Mouse (Mus musculus): ENCODE results near the gene Wfdc1.

Gene Wfdc1

DNA sequence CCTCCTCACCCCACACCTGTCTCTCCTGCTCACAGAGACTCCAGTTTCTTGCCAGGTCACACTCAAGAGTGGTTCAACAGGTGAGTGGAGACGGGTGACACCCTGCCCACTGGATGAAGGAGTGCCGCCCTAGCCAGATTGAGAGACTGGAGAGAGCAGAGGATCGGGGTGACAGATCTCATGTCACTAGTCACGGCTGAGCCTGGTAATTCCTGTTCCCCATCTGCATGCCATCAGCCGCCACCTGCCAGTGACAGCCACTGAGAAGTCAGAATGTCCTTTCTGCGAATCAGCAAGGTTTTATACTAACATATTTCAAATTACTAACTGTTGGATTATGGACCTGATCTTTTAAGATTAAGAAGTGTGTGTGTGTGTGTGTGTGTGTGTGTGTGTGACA lies 24.4 kb downstream of the Wfdc1 start:
- DNase-seq (ENCODE audit: extremely low spot score), result no peak

DNA sequence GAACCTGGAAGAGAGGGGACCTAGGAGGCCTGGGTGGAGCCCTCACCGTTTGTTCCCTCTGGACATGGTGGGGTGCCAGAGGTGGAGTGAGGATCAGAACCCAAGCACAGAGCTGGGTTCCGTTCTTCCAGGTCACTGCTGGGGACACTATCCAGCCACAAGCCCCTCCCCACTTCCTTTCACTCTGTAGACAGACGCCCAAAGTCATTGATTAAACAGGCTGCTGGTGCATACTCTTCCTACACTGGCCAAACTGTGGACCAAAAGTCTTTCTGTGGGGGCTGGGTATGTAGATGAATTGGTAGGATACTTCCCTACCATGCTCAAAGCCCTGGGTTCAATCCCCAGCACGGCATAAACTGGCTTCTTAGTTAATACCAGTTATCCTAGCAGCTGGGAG lies 25.8 kb downstream of the Wfdc1 start:
- DNase-seq (ENCODE audit: extremely low spot score), result no peak

DNA sequence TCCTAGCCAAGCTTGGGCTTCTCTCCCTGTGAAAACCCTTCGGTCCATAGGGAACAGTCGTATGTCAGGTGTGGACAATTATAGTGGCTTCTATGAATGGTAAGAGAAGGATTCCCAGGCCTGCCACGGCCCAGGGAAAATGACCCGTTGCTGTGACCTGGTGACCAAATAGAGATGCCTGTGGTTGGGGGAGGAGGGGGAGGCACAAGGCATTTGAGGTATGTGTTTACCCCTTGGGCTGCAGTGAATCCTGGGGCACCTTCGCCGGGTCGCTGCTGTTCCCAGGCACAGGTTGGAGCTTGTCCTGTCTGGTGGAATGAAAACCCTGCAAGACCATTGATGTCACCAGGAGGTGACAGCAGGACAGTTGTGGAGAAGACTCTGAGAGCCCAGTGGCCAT lies 28.5 kb downstream of the Wfdc1 start:
- DNase-seq (ENCODE audit: extremely low spot score), result no peak

DNA sequence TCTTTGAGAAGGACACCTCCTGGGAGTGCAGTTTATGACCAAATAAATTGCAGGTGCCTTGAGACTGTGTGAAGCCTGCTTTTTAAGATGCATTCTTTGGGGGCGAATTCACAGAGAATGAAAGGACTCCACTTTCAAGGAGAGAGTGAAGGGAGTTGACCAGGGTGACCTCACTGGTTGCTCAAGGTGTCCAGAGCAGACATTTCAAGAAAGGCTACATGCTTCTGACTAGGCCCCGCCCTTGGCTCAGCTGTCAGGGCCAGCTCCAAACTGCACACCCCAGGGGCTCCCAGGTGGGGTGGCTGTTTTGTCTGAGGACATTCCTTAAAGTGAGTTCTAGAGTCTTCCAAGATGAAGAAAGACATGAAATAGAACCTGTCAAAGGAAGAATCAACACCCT lies 31.0 kb downstream of the Wfdc1 start:
- DNase-seq (ENCODE audit: extremely low spot score), result no peak

DNA sequence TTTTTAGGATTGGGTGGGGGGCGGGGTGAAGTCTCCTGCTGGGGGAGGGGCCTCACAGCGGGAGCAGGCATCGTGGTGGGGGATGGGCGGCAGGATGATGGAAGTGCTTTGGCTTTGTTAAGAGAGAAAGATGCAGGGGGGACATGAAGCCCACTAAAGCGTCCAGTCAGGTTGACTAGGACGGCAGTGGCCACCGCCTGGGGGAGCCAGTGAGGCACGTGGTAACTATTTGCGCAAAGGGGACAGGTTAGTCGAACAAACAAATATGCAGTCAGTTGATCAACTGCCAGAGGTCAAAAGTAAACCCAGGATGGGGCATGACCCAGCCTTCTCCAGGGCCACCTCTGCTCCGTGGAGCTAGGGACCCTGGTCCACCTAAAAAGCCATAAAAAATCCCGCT lies 32.8 kb downstream of the Wfdc1 start:
- DNase-seq (ENCODE audit: extremely low spot score), result peak; percentile 58

DNA sequence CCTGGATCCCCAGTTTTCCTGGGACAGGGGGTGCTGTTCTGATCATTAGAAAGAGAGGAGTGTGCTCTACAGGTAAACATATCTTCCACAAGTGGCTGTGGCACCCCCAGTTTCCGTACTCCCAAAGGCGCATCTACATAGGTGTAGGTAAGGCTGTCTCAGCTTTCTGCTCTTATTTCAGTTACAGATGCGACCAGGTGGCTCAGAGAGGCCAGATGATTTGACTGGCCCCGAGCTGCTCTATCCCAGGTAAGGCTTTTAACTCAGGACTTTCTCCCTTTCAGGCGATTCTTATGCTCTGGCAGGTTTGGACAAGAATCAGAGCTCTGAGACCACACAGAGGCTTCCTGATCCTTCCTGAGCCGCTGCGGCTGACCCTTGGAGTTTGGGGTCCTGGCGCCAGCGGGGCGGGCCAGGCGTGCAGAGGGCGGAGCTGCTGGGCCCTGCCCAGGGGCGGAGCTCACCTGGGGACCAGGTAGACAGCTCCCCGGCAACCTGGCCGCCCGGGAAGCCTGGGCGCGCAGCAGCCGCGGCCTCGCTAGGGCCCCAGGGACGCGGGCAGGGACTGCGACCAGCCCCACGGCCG lies 33.5 kb downstream of the Wfdc1 start, which contains the start of gene Atp2c2:
Gene Atp2c2, plus strand, starts transcription at position 461 of the 586 bp plus-strand sequence.
- DNase-seq (ENCODE audit: extremely low spot score), result no peak

DNA sequence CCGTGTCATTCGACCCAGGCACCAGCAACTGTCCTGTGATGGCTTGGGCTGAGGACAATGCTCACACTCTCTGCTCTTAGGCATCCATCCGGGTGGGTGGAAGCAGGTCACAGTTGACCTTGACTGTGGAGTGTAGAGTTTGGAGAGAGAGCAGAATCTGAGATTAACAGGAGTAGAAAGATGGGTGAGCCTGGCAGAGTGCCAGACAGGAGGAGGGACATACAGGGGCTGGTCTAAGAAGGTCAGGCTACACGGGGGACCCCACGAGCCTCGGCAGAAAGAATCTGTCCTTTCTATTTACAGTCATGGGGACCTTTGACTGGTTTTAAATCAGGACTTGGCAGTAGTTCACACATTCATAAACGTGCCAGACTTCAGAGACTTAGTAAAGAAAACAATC lies 36.8 kb downstream of the Wfdc1 start:
- no peak for DNase-seq (ENCODE audit: extremely low spot score)

DNA sequence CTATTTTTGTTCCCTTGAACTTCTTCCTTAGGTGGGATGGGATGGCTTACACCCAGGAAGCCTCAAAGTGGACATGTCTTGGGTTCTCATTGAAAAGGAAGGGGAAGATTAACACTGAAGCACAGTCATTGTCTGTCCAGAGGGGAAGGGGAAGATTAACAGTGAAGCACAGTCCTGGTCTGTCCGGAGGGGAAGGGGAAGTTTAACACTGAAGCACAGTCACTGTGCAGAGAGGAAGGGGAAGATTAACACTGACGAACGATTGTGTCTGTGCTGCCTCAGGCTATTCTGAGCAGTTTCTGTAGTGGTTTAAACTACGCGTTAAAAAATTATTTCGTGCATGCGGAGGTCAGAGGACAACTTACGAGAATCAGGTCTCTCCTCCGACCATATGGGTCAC lies 41.0 kb downstream of the Wfdc1 start:
- no peak for DNase-seq (ENCODE audit: extremely low spot score)

DNA sequence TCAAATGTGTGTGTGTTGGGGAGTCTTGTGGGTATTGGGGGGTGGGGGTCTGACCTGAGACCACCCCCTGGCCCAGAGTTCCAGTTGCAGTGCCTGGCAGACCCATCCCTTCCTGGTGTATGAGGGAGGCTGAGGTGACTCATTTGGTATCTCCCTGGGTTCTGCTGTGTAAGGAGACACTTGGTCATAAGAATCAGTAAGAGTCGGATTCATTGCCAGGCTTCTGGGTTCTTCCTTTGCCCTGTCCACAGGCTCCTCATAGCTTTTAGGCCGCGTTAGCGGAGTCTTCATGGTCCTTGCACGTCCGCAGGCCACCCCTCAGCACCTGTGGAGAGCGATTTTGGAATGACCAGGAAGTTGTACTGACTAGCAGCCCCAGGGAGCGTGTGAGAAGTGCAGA lies 42.3 kb downstream of the Wfdc1 start:
- DNase-seq (ENCODE audit: extremely low spot score), result no peak

DNA sequence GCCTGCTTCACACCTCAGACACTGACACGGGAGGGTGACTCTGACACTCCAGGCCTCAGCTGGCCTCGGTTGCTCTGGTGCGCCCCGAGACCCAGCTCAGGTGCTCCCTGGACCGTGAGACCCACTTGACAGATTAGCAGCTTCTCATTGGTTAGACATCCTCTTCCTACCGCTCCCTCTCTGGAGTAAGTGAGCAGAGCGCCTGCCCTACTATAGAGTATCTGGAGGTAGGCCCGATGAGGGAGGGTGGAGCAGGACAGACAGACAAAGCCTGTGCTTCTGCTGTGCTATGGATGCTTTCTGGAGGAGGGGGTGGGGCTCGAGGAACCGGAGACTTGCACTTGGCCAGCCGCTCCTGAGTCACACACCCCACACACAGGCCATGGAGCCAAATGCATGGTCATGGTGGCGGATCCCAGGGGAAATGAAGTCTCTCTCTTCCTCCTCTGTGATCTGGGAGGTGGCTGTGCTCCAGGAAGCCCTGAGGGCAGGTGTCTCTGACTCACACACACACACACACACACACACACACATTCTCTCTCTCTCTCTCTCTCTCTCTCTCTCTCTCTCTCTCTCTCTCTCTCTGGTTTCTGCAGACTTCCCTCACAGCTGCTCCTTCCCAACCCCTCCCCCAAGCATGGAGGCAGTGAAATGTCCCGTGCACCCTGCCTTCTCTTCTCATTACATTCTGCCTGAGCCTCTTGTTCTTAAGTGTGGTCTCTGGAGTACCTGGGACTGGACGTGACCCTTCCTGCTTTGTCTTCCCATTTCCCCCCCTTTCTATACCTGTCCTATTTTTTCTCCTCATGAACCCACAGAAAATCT lies 42.9 kb downstream of the Wfdc1 start:
- no peak for DNase-seq (ENCODE audit: extremely low spot score)

DNA sequence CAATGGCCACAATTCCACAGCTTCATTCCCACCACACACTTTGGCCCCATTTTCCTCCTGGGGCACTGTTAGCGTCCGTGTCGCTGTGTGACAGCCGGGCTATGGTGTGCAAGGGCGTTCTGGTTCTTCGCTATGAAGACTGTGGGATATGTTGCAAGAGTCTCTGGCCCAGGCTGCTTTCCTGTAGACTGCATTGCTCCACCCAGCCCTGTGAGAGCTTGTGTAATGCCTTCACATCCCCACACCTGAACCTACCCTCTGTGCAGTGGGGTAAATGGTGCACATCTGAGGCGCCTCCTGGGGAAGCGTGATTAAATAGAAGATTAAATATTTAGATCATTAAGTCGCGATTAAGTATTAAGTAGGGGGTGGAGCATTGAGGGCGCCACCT lies 43.5 kb downstream of the Wfdc1 start:
- DNase-seq (ENCODE audit: extremely low spot score), result no peak

DNA sequence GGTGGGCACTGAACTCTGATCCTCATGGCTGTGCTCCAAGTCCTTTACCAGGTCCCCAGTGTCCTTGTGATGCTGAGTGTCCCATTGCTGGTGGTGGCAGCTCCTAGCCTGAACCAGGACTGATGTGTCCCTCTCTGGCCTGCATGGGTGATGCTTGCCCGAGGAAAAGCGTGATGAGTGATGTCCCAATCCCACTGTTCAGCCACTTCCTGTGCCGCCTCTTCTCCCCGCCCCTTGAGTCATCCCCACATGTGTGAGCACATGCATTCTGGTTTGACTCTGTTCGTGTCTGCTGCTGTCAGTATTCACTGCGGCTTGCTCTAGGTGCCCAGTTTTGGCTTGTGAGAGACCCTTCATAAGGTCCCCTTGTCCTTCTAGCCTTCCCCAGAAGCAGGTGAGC lies 46.1 kb downstream of the Wfdc1 start:
- no peak for DNase-seq (ENCODE audit: extremely low spot score)

DNA sequence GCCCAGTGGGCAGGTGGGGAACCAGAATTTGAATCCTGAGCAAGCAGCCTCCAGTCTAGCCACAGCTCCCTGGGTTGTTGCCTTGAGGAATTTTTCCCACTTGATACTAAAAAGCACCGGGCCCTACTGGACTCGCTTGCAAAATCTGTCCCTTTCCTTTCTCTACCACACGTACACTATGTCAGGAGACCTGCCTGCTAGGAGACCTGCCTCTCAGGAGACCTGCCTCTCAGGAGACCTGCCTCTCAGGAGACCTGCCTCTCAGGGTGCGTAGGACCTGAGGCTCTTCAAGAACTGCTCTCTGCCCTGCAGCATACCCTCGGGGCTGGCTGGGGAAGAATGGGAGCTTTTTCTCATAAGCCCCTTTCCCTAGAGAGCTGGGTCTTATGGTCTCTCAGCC lies 47.3 kb downstream of the Wfdc1 start:
- no peak for DNase-seq (ENCODE audit: extremely low spot score)

DNA sequence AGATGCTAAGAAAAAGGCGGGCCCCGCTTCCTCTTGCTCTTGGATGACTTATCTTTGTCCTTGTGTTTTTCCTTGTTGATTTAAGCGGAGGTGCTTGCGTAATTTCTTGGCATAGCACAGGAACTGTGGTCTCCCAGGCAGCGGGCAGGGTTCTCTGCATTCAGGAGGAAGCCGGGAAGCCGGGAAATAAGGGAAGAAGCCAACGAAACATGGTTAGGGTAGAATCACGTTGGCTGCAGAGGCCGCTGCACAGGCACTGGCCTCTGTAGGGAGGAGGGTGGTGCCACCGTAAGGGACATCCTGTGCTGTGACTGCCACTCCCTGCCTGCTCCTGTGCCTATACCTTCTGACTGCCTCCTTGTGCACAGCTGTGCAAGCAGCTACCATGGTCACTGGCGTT lies 49.1 kb downstream of the Wfdc1 start:
- no peak for DNase-seq (ENCODE audit: extremely low spot score)

DNA sequence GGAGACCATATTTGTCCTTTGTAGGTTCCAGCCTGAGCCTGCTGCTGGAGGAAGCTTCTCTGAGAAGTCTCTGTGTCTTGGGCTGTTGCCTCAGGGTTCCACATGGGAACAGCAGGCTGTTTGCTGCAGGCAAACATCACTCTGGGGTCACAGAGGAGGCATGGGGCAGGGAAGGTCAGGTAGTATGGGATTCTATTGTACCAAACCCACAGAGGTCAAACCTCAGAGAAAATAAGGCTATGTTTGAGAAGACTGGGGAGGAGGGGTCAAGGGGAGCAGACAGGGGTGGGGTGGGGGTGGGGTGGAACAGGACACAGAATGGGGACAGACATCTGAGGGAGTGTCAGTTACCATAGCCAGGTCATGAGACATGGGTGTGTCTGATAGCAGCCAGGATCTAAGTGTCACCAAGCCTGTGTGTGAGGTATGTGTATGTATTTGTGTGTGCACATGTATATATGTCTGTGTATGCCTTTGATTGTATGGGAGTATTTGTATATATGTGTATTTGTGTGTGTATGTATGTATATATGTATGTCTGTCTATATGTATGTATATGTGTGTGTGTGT lies 50.6 kb downstream of the Wfdc1 start:
- DNase-seq (ENCODE audit: extremely low spot score), result peak; percentile 27

DNA sequence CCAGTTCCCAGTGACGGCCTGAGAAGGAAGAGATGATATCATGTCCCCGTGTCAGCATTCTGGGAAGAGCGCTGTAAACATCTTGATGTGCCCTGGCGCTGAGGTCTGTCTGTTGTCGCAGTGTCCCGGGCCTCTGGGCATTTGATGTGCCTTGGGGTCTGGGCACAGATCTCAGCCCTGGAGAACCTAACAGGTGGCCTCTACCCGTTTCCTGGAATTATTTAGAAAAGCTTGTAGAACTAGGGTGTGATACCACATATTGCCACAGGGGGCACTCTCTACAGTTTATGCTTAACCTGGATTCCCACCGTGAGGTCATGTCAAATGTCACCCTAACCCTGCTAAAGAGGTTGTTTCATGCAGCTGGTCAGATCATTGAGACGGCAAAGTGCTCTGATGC lies 51.6 kb downstream of the Wfdc1 start:
- DNase-seq (ENCODE audit: extremely low spot score), result peak; percentile 17

DNA sequence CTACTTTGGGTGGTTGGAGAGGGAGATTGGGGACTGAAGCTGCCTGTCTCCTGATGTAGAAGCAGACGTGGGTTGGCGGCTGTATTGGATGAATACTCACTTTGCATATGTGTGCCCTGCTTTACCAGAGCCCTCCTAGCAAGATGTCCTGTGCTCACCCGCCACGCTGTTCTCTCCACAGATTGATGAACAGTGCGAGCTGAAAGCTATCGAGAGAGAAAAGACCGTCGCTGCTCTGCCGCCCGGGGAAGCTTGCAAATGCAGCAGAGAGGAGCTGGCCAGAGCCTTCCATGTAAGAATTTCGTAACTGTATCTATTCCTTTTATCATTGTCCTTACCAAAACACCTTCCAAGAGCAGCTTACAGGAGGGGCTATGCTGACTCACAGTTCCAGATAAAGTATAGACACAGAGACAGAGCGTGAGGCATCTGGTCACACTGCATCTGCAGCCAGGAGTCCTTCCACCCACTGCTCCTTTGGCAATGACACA lies 52.9 kb downstream of the Wfdc1 start:
- no peak for DNase-seq (ENCODE audit: extremely low spot score)

DNA sequence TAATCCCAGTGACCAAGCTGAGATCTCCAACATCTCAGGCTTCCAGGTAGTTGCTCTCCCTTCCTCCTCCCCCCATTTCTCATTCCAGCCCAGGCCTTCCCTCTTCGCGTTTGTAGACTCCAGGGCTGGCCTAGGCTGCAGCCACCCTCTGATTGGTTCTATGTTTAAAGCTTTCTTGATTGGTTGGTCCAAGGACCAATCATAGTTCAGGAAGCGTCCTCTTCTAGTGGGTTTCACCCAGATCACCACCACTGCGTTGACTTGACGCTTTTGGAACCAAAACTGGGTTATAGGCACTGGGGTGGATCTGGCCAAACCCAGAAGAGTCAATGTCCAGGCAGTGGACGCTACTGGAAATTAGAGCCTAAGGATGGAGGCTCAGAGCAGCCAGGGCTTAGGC lies 56.2 kb downstream of the Wfdc1 start:
- no peak for DNase-seq (ENCODE audit: extremely low spot score)

DNA sequence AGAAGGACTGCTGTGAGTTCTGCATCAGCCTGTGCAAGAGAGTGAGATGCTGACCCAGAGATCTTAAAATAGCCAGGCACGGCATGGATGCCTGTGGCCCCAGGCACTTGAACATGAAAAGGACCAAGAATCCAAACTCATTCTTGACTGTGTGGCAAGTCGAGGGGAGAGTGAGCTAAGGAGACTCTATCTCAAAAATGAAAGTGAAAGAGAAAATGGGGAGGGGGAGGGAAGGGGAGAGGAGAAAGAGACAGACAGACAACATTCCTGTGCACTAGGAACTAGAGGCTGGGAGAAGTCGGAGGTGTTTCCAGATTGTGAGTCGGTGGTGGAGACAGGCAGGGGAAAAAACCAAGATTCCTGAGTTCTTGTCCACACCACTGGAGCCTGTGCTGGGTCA lies 57.5 kb downstream of the Wfdc1 start:
- DNase-seq (ENCODE audit: extremely low spot score), result no peak

DNA sequence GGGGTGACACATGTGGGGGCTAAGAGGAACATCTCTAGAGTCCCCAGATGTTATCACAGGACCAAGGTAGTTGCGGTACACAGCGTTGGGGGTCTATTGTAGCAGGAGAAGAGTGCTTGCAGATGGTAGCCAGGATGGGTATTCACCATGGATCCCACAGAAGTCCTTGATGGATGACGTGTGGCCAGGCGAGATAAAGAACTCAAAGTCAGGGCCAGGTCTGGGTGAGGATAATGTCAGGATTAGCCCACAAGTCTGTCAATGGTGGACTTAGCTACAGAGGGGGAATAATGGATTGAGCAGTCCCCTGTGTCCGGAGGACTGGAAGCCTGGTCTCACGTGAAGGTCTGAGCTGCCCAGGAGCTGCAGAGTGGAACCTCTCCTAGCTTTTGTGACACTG lies 58.4 kb downstream of the Wfdc1 start:
- no peak for DNase-seq (ENCODE audit: extremely low spot score)

DNA sequence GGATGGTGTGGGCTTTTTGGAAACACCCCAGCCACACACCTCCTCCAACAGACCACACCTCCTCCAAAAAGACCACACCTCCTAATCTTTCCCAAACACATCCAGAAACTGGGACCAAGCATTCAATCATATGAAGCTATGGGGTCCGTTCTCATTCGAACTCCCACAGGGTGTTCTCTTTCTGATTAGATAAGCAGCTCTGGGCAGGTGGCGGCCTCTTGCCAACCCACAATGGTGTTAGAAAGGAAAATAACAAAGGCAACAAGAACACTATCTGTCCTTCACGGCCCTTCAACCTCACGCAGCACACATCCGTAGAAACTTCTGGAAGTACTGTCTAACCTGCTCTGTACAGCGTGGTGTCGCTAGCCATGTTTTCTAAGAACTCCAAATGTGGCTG lies 60.9 kb downstream of the Wfdc1 start:
- no peak for DNase-seq (ENCODE audit: extremely low spot score)

DNA sequence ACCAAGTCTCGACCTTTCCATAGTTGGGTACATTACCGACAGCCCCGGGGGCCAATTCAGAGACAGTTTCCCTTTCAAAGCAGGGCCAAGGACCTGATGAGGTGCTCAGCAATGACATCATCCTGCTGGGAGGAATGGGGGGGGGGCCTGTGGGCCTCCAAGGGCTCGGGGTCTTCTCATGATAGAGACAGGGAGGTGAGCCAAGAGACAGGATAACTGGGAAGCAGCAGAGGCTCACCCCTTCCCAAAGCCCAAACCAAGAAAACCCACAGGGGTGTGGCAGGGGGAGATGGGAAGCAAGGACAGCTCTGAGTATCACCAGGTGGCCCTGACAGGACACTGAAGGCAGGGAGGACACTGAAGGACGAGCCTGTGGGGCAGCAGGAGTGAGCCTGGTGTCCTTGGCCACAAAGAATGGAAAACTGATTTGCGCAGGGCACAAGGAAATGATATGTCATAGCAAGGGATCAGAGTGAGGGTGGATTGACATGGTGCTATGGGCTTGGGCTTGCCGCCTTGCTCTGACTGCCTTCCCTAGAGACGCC lies 62.3 kb downstream of the Wfdc1 start:
- no peak for DNase-seq (ENCODE audit: extremely low spot score)

DNA sequence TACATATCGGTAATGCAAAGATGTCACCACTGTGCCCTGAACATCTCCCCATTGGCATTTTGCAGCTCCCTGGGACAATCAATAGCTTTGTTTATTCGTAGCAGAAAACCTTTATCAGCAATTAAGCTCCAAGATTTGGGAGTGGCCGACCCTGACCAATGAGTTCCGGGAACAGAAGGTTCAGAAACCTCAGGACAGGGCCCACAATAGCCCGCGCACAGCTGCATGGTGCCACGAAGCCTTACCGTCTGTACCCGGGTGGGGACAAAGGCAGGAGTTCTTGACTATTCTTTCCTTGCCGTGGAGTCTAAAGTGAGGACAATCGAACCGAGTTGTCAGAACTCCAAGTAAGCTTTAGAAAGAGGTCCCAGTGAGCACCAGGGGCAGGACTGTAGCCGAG lies 65.9 kb downstream of the Wfdc1 start:
- DNase-seq (ENCODE audit: extremely low spot score), result no peak
